Mouse (Mus musculus): ENCODE measurements around the gene Clpx. TPM values are rescaled to one million over a fixed set of nuclear protein-coding genes. Genes with fewer than 3 reads are reported as not detected.

Clpx gene
- polyA plus RNA-seq, 1 experiment from 2014 or later: 37.2 TPM

GRCm38 (mm10) chr9:65374468-65375162 lies 80.6 kb downstream of the Clpx start:
- H3K27ac ChIP-seq (ENCODE audit: low read depth, low read length): no peak overlapping the region
- no peak for ATAC-seq
- 85% methylated on average over 5 of the region's 5 CpGs for WGBS
- no peak overlapping the region for H3K4me3 ChIP-seq (ENCODE audit: low read length)
- H3K27me3 ChIP-seq (replicated peaks; ENCODE audit: control insufficient read depth, insufficient read depth, low read length): no peaks in the 10 kb centered on the region
- H3K4me1 ChIP-seq (ENCODE audit: control insufficient read depth, insufficient read depth, low read depth, low read length): no peaks in the 10 kb centered on the region
- no peaks in the 10 kb centered on the region for H3K9me3 ChIP-seq (ENCODE audit: control insufficient read depth, low read length)
- H3K4me2 ChIP-seq (ENCODE audit: low read length): no peak overlapping the region
- H3K36me3 ChIP-seq (ENCODE audit: control insufficient read depth, insufficient read depth, low read length): peaks cover 15% of the 10 kb centered on the region
- H3K9ac ChIP-seq (ENCODE audit: low read depth, low read length): no peak overlapping the region

GRCm38 (mm10) chr9:65375163-65375934 lies 81.3 kb downstream of the Clpx start:
- Histone ChIP-seq H3K4me1 (ENCODE audit: control insufficient read depth, insufficient read depth, low read depth, low read length) (no peaks in the 10 kb centered on the region), H3K36me3 (ENCODE audit: control insufficient read depth, insufficient read depth, low read length) (peaks cover 15% of the 10 kb centered on the region), H3K4me2 (ENCODE audit: low read length) (no peak overlapping the region), H3K9ac (ENCODE audit: low read depth, low read length) (no peak overlapping the region), H3K27ac (ENCODE audit: low read depth, low read length) (no peak overlapping the region), H3K4me3 (ENCODE audit: low read length) (no peak overlapping the region), H3K27me3 (replicated peaks; ENCODE audit: control insufficient read depth, insufficient read depth, low read length) (no peaks in the 10 kb centered on the region), H3K9me3 (ENCODE audit: control insufficient read depth, low read length) (no peaks in the 10 kb centered on the region)
- 77% methylated on average over 9 of the region's 9 CpGs for WGBS
- ATAC-seq: no peak

Other genes starting within 250 kb of the Clpx start
- 12.8 and 17.7 TPM in 2 replicates for gene Igdcc4, start 192.8 kb upstream of the Clpx start, polyA plus RNA-seq (2015; fragmentation: Nextera tagmentation; extraction: Ambion mirVana)
- gene Igdcc3, start 153.1 kb upstream of the Clpx start, polyA plus RNA-seq (2015; fragmentation: Nextera tagmentation; extraction: Ambion mirVana): 4.4 and 9.0 TPM in 2 replicates
- 7.7 and 8.3 TPM in 2 replicates for gene Parp16, start 98.9 kb upstream of the Clpx start, polyA plus RNA-seq (2015; fragmentation: Nextera tagmentation; extraction: Ambion mirVana)
- gene Cilp, start 29.1 kb upstream of the Clpx start, polyA plus RNA-seq (2015; fragmentation: Nextera tagmentation; extraction: Ambion mirVana): 0.38 and 0.91 TPM in 2 replicates
- 4.0 and 6.7 TPM in 2 replicates for gene Pdcd7, start 51.8 kb downstream of the Clpx start, polyA plus RNA-seq (2015; fragmentation: Nextera tagmentation; extraction: Ambion mirVana)
- 2.5 and 3.0 TPM in 2 replicates for gene Ubap1l, start 66.8 kb downstream of the Clpx start, polyA plus RNA-seq (2015; fragmentation: Nextera tagmentation; extraction: Ambion mirVana)
- 0.55 and 0.78 TPM in 2 replicates for gene Kbtbd13, start 97.4 kb downstream of the Clpx start, polyA plus RNA-seq (2015; fragmentation: Nextera tagmentation; extraction: Ambion mirVana)
- 7.7 and 8.1 TPM in 2 replicates for gene Rasl12, start 104.2 kb downstream of the Clpx start, polyA plus RNA-seq (2015; fragmentation: Nextera tagmentation; extraction: Ambion mirVana)
- gene Slc51b, start 128.7 kb downstream of the Clpx start, polyA plus RNA-seq (2015; fragmentation: Nextera tagmentation; extraction: Ambion mirVana): not detected in 2 replicates
- 22.8 and 24.0 TPM in 2 replicates for gene Mtfmt, start 141.5 kb downstream of the Clpx start, polyA plus RNA-seq (2015; fragmentation: Nextera tagmentation; extraction: Ambion mirVana)
- 107 TPM in 2 replicates for gene Spg21, start 166.7 kb downstream of the Clpx start, polyA plus RNA-seq (2015; fragmentation: Nextera tagmentation; extraction: Ambion mirVana)
- 1.1 and 1.2 TPM in 2 replicates for gene Ankdd1a, start 225.9 kb downstream of the Clpx start, polyA plus RNA-seq (2015; fragmentation: Nextera tagmentation; extraction: Ambion mirVana)